Mouse (Mus musculus): ENCODE results near the gene Ppard.

The Ppard gene

GRCm38 (mm10) chr17:28281866-28282441, 49.5 kb downstream of the Ppard start:
- in situ Hi-C loops (cut with MboI, MseI) = no loop called here

DNA sequence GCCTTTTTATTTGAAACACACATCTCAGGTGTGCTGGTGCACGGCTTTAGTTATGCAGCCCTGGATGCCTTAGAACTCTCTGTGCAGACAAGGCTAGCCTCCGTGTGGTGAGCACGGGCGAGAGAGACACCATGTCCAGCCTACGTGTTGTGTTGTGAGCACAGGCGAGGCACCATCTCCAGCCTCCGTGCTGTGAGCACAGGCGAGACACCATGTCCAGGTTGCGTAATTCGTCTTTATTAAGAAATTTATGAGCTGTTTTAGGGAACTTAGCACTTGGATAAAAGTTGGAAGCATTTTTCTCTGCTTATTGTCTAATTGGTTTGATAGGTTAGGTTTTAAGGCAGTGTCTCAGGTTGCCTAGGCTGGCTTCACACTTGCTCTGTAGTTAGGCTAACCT, 50.7 kb downstream of the Ppard start:
- in situ Hi-C loops (cut with MboI, MseI) = no loop called here

DNA sequence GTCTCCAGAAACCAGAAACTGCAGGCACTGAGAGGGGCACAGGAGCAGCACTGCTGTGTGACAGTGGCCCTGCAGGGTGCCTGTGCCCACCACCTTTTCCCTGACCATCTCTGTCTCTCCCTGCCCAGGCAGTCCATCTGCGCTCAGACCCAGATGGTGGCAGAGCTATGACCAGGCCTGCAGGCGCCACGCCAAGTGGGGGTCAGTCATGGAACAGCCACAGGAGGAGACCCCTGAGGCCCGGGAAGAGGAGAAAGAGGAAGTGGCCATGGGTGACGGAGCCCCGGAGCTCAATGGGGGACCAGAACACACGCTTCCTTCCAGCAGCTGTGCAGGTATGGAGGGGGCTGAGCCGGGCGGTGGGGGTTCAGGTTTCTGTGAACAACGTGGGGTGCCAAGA, 53.6 kb downstream of the Ppard start:
- in situ Hi-C loops (cut with MboI, MseI) = no loop called here

DNA sequence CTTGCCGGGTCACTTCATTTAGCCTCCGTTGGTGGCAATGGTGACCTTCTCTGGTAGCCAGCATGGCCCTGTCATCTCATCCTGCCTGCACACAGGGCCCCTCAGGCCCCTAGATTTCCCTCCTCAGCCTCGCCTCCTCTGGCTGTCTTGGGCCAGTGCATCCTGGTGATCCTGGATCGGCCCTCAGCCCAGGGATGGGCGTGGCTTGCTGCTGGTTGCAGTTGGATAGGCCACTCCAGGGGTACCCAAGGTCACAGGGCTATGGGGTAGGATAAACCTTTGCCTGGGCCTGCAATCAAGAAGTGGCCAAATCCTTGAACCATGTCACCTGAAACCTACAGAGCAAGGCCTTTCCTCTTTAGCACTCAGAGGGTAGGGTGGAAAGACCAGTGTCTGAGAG, 54.5 kb downstream of the Ppard start:
- in situ Hi-C loops (cut with MboI, MseI) = no loop called here

DNA sequence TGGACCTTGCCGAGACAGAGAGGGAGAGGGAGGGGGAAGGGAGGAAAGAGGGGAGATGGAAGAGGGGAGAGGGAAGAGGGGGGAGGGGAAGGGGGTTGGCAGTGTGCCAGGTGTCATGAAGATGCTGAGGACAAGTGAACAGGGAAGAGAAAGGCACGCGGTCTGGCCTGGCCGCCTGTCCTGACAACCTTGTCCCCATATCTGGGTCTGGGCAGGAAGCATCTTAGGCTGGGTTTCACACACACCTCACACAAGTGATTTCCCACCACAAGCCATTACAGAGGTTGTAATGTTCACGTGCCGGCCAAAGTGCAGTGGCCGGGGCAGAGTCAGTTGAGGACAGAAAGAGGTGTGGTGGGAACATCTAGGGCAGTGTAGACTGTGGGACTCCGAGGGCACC, 55.1 kb downstream of the Ppard start:
- in situ Hi-C loops (cut with MboI, MseI) = no loop called here

DNA sequence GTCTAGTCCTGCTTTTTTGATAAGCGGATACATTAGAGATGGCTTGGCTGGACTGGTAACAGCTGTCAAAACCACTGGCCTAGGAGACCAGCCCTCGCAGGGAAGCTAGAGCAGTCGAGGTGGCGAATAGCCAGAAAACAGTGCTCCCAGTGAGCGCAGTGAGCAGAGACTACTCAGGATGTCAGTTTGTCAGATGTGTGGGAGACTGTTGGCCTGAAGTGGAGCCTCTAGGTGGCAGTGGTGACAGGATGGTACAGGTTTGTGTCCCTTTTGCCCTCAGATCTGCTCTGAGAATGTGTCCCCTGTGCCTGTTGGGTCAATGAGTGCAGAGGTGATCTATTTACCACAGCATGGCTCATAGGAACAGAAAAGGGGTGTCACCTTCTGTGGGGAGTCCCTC, 55.5 kb downstream of the Ppard start:
- in situ Hi-C loops (cut with MboI, MseI) = no loop called here

GRCm38 (mm10) chr17:28290262-28290661, 57.8 kb downstream of the Ppard start:
- in situ Hi-C loops (cut with MboI, MseI) = no loop called here

- in situ Hi-C loops (cut with MboI, MseI) = no loop called here
These were observed 58.2 kb downstream of the Ppard start for GRCm38 (mm10) chr17:28290671-28291070.

- in situ Hi-C loops (cut with MboI, MseI) = no loop called here
These were observed 58.8 kb downstream of the Ppard start for GRCm38 (mm10) chr17:28291346-28291745.

DNA sequence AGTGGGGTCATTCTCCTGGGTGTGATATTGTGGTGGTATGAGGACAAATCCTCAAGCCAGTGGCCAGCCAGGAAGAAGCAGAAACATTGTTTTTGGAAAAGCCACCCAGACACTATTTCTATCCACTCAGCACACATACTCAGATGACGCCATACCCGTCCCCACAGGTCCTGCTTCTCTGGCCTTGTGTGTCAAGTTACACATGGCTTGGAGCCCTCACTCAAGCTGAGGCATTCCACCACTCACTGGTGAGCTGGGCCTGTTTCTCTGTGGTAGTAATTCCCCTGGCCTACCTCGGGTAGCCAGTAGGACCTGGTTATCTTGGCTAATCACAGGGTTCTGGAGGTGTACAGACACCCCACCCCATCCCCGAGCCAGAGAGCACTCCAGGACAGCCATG, 61.2 kb downstream of the Ppard start:
- in situ Hi-C loops (cut with MboI, MseI) = no loop called here

DNA sequence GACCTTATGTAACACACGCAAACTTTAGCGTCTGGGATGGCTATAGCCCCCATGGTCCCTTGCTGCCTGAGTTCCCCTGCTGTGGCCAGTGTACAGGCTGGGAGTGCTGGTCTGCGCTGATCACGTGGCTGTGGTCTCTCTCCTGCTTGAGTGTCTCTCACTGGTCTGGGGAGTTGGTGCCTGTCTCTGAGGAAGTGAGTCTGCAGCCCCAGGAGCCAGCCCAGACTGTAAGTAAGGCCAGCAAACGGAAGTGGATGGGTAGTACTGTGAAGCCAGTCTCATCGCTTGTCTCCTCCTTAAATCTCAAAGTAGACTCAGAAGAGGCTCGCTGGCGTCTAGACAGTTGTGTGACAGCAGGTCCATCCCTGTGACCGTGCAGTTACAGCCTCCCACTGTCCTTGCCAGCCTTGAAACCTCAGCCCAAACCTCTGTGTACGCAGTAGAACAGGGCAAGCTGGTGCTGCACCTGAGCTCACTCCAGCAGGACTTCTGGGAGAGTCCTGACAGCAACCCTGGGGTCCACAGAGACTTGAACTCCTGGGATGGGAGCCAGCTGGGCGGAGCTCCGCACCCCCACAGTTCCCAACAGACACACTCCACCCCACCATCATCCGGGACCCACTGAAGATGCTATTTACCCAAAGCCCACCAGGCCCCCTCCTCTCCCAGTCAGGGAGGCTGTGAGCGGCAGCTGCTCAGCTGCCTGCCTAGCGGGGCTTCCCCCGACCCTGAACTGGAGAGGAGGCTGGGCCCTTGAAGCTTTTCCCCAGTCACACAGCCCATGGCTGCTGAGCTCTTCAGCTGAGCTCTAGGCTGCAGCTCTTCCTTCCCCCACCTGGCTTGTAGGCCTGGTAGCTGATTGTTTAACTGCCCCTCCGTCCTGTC, 62.2 kb downstream of the Ppard start:
- in situ Hi-C loops (cut with MboI, MseI) = no loop called here

DNA sequence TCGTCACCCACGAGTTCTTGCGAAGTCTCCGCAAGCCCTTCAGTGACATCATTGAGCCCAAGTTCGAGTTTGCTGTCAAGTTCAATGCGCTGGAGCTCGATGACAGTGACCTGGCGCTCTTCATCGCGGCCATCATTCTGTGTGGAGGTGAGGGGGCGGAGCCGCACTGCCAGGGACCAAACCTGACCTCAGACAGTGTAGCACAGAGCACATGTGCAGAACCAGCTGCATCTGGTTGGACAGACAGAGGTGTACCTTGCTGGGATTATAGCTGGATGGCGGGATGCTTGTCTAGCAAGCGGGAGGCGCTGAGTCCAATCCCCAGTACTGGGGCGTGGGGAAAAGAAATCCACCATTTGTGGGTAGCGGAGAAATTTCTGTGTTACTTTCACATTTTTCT, 66.4 kb downstream of the Ppard start:
- in situ Hi-C loops (cut with MboI, MseI) = no loop called here

DNA sequence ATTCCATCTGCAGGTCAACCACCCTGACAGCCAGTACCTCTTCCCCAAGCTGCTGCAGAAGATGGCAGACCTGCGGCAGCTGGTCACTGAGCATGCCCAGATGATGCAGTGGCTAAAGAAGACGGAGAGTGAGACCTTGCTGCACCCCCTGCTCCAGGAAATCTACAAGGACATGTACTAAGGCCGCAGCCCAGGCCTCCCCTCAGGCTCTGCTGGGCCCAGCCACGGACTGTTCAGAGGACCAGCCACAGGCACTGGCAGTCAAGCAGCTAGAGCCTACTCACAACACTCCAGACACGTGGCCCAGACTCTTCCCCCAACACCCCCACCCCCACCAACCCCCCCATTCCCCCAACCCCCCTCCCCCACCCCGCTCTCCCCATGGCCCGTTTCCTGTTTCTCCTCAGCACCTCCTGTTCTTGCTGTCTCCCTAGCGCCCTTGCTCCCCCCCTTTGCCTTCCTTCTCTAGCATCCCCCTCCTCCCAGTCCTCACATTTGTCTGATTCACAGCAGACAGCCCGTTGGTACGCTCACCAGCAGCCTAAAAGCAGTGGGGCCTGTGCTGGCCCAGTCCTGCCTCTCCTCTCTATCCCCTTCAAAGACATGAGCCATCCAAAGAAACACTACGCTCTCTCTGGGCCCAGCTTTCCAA, 67.3 kb downstream of the Ppard start:
- in situ Hi-C loops (cut with MboI, MseI) = loop anchor here (5.0 kb wide), 1 partner anchor 52 kb away; no protein-coding TSS in a partner anchor

DNA sequence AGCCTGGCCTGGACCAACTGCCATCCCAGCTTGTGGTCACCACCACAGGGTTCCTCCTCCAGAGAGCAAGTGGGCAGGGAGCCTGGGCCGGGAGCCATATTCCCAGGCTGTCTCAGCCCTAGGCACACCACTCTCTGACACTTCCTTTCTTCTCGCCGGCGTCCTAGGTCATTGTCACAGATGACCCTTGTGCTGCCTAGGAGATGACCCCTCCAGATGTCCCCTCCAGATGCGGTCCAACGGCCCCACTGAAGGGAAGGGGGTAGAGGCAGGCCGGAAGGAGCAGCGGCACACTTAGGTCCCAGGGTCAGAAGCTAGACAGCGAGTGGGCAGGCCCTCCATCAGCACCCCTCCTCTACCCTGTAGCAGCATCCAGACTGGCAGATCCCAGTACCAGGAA, 67.8 kb downstream of the Ppard start:
- in situ Hi-C loops (cut with MboI, MseI) = loop anchor here (5.0 kb wide), 1 partner anchor 53 kb away; no protein-coding TSS in a partner anchor

- in situ Hi-C loops (cut with MboI, MseI) = loop anchor here (5.0 kb wide), 1 partner anchor 54 kb away; no protein-coding TSS in a partner anchor
These were observed 68.3 kb downstream of the Ppard start for GRCm38 (mm10) chr17:28300850-28301249.

GRCm38 (mm10) chr17:28305172-28305571, 72.7 kb downstream of the Ppard start:
- in situ Hi-C loops (cut with MboI, MseI) = no loop called here

- in situ Hi-C loops (cut with MboI, MseI) = no loop called here
These were observed 76.0 kb downstream of the Ppard start for GRCm38 (mm10) chr17:28308297-28309195.

- in situ Hi-C loops (cut with MboI, MseI) = no loop called here
These were observed 78.3 kb downstream of the Ppard start for GRCm38 (mm10) chr17:28310831-28311230.

- in situ Hi-C loops (cut with MboI, MseI) = no loop called here
These were observed 79.0 kb downstream of the Ppard start for GRCm38 (mm10) chr17:28311366-28312132.

Measured in T-helper 1 cell (primary cell).